Mouse (Mus musculus): ENCODE results near the gene Ccp110.

DNA sequence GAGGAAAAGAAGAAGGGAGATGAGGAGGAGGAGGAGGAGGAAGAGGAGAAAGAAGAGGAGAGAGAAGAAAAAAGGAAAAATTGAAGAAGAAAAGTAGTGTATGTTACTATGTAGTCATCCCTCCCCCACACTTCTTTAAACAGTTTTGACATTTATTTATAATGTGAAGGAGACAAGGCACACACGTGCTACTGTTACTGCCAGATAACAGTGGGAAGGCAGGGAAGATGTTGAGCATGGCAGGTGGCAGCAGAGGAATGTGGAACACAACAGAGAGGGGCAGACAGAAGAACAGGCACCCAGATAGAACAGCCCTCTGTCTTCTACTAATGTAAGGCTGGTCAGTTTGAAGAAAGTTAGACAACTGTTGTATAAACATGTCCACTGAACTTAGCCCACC, 57.3 kb downstream of the Ccp110 start:
- TF ChIP-seq CTCF (IDR thresholded peaks at IDR 0.05; ENCODE audit: low read depth), result no peak
- TF ChIP-seq EP300 (IDR thresholded peaks at IDR 0.05; ENCODE audit: low read depth), result no peak
